Mouse (Mus musculus): ENCODE data around the gene Gm21060. TPM values are rescaled to one million over a fixed set of nuclear protein-coding genes. Genes with fewer than 3 reads are reported as not detected.

Gene Gm21060
- total and polyA plus RNA-seq, 2 experiments from 2014 or later = not detected

GRCm38 (mm10) chr19:61267141-61267540 is 29.7 kb downstream of the Gm21060 start:
- Histone ChIP-seq H3K36me3 (ENCODE audit: insufficient read depth) (no peaks in the 10 kb centered on the region), H3K4me1 (ENCODE audit: insufficient read depth) (no peaks in the 10 kb centered on the region), H3K27ac (ENCODE audit: low read depth, low read length) (no peak overlapping the region), H3K9me3 (ENCODE audit: low read length) (no peaks in the 10 kb centered on the region), H3K9ac (no peak overlapping the region), H3K4me2 (ENCODE audit: low read depth) (no peak overlapping the region), H3K27me3 (ENCODE audit: insufficient read depth, low read length) (no peaks in the 10 kb centered on the region), H3K4me3 (ENCODE audit: low read depth, low read length) (no peak overlapping the region)
- DNase-seq = peak; percentile 11
- ATAC-seq = no peak
- no peak for TF ChIP-seq CTCF (IDR thresholded peaks at IDR 0.05; ENCODE audit: low read depth)
- WGBS = 19% methylated on average over 7 of the region's 7 CpGs

- Histone ChIP-seq H3K27me3 (ENCODE audit: insufficient read depth, low read length) (no peaks in the 10 kb centered on the region), H3K4me3 (ENCODE audit: low read depth, low read length) (no peak overlapping the region), H3K9me3 (ENCODE audit: low read length) (no peaks in the 10 kb centered on the region), H3K9ac (no peak overlapping the region), H3K36me3 (ENCODE audit: insufficient read depth) (no peaks in the 10 kb centered on the region), H3K4me1 (ENCODE audit: insufficient read depth) (no peaks in the 10 kb centered on the region), H3K27ac (ENCODE audit: low read depth, low read length) (no peak overlapping the region), H3K4me2 (ENCODE audit: low read depth) (no peak overlapping the region)
- TF ChIP-seq CTCF (IDR thresholded peaks at IDR 0.05; ENCODE audit: low read depth) = no peak
- whole genome bisulfite sequencing = 4% methylated on average over 25 of the region's 26 CpGs
- DNase-seq = peak; percentile 87
- ATAC-seq = no peak
Measured at GRCm38 (mm10) chr19:61266651-61267050, 30.2 kb downstream of the Gm21060 start.

GRCm38 (mm10) chr19:61266246-61266615 is 30.6 kb downstream of the Gm21060 start:
- no peak overlapping the region for H3K4me3 ChIP-seq (ENCODE audit: low read depth, low read length)
- 3% methylated on average over 12 of the region's 12 CpGs for WGBS
- TF ChIP-seq CTCF (IDR thresholded peaks at IDR 0.05; ENCODE audit: low read depth) = no peak
- H3K27ac ChIP-seq (ENCODE audit: low read depth, low read length) = no peak overlapping the region
- ATAC-seq = no peak
- H3K9ac ChIP-seq = no peak overlapping the region
- DNase-seq = peak; percentile 63
- no peaks in the 10 kb centered on the region for H3K27me3 ChIP-seq (ENCODE audit: insufficient read depth, low read length)
- no peak overlapping the region for H3K4me2 ChIP-seq (ENCODE audit: low read depth)
- H3K36me3 ChIP-seq (ENCODE audit: insufficient read depth) = no peaks in the 10 kb centered on the region
- H3K9me3 ChIP-seq (ENCODE audit: low read length) = no peaks in the 10 kb centered on the region
- no peaks in the 10 kb centered on the region for H3K4me1 ChIP-seq (ENCODE audit: insufficient read depth)

DNA sequence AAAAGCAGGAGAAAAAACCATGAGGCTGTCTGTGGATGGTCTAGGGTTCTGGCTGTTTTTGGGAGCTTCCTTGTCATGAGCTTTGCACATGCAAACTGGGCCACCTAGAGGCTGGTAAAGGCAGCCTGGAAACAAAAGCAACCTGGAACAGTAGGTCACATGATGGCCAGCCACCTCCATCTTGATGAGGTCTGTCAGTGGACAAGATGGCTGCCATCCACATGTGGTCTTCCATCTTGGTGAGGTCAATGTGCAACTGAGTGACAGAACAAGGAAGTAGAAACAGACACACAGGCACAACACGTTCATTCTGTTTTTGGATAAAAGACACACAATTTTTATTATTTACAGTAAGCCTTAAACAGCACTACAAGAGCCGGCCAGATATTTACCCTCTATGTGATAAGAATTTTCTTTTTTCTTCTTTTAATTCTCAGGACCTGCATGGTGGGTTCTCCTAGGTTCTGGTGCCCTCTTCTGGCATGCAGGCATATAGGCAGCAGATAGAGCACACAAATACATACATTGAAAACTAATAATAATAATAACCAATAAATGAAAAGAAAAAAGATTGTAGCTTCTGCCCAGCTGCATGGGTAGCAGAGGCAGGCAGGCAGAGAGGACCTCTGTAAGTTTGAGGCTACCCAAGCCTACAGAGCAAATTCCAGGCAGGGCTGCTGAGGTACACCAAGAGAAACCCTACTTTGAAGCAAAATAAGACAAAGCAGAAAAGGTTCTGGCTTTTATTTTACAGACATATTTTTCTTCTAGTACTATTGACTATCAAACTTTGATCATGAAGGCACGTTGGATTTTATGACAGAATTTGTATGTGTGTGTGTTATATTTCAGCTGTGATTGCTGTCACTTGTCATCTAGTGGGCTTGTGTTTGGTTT is 31.3 kb downstream of the Gm21060 start:
- Histone ChIP-seq H3K27me3 (ENCODE audit: insufficient read depth, low read length) (no peaks in the 10 kb centered on the region), H3K27ac (ENCODE audit: low read depth, low read length) (no peak overlapping the region), H3K4me1 (ENCODE audit: insufficient read depth) (no peaks in the 10 kb centered on the region), H3K4me2 (ENCODE audit: low read depth) (no peak overlapping the region), H3K9me3 (ENCODE audit: low read length) (no peaks in the 10 kb centered on the region), H3K9ac (no peak overlapping the region), H3K4me3 (ENCODE audit: low read depth, low read length) (no peak overlapping the region), H3K36me3 (ENCODE audit: insufficient read depth) (no peaks in the 10 kb centered on the region)
- 26% methylated on average over 3 of the region's 3 CpGs for WGBS
- ATAC-seq (peak; percentile 40), DNase-seq (peak; percentile 69)
- peak; percentile 51 for TF ChIP-seq CTCF (IDR thresholded peaks at IDR 0.05; ENCODE audit: low read depth)

DNA sequence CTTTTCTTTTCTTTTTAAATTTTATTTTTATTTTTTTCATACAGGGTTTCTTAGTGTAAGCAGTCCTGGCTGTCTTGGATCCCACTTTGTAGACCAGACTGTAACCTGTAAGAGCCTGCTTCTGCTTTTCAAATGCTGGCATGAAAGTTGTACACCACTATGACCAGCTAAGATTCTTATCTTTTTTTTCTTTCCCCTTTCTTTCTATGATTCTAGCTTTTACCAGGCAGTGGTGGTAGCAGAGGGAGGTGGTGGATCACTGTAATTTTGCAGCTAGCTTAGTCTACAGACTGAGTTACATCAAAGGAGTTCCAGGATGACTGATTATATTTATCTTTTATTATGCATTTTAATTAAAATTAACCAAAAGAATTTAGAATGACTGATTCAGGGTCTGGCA is 31.9 kb downstream of the Gm21060 start:
- Histone ChIP-seq H3K36me3 (ENCODE audit: insufficient read depth) (no peaks in the 10 kb centered on the region), H3K4me2 (ENCODE audit: low read depth) (no peak overlapping the region), H3K27me3 (ENCODE audit: insufficient read depth, low read length) (no peaks in the 10 kb centered on the region), H3K27ac (ENCODE audit: low read depth, low read length) (no peak overlapping the region), H3K4me3 (ENCODE audit: low read depth, low read length) (no peak overlapping the region), H3K9ac (no peak overlapping the region), H3K4me1 (ENCODE audit: insufficient read depth) (no peaks in the 10 kb centered on the region), H3K9me3 (ENCODE audit: low read length) (no peaks in the 10 kb centered on the region)
- ATAC-seq (no peak), DNase-seq (no peak)
- no peak for TF ChIP-seq CTCF (IDR thresholded peaks at IDR 0.05; ENCODE audit: low read depth)

- Histone ChIP-seq H3K27me3 (ENCODE audit: insufficient read depth, low read length) (no peaks in the 10 kb centered on the region), H3K4me1 (ENCODE audit: insufficient read depth) (no peaks in the 10 kb centered on the region), H3K36me3 (ENCODE audit: insufficient read depth) (no peaks in the 10 kb centered on the region), H3K4me2 (ENCODE audit: low read depth) (no peak overlapping the region), H3K27ac (ENCODE audit: low read depth, low read length) (no peak overlapping the region), H3K4me3 (ENCODE audit: low read depth, low read length) (no peak overlapping the region), H3K9me3 (ENCODE audit: low read length) (no peaks in the 10 kb centered on the region), H3K9ac (no peak overlapping the region)
- 100% methylated on average over 1 of the region's 1 CpGs for WGBS
- DNase-seq = peak; percentile 8
- no peak for TF ChIP-seq CTCF (IDR thresholded peaks at IDR 0.05; ENCODE audit: low read depth)
- ATAC-seq = no peak
Measured at GRCm38 (mm10) chr19:61264227-61264626, 32.6 kb downstream of the Gm21060 start.

- 96% methylated on average over 1 of the region's 1 CpGs for WGBS
- H3K9me3 ChIP-seq (ENCODE audit: low read length) = no peaks in the 10 kb centered on the region
- no peaks in the 10 kb centered on the region for H3K27me3 ChIP-seq (ENCODE audit: insufficient read depth, low read length)
- ATAC-seq (no peak), DNase-seq (no peak)
- no peak overlapping the region for H3K4me2 ChIP-seq (ENCODE audit: low read depth)
- no peak overlapping the region for H3K27ac ChIP-seq (ENCODE audit: low read depth, low read length)
- no peaks in the 10 kb centered on the region for H3K36me3 ChIP-seq (ENCODE audit: insufficient read depth)
- no peak overlapping the region for H3K4me3 ChIP-seq (ENCODE audit: low read depth, low read length)
- no peak for TF ChIP-seq CTCF (IDR thresholded peaks at IDR 0.05; ENCODE audit: low read depth)
- no peaks in the 10 kb centered on the region for H3K4me1 ChIP-seq (ENCODE audit: insufficient read depth)
- H3K9ac ChIP-seq = no peak overlapping the region
Measured at GRCm38 (mm10) chr19:61261241-61261640, 35.6 kb downstream of the Gm21060 start.
